Mouse (Mus musculus) kidney, postnatal 36 days (tissue): ENCODE results near the gene Csnk2b.
A peak's percentile ranks its signal among the peaks of the same experiment; 100 is the strongest.

Source experiments
- DNase-seq, 2 experiments: peaks; one replicate each; pipeline ENCODE4 v3.0.0; 2021 to 2022; ENCODE audit warnings: mixed read lengths in 2 of 2

The Csnk2b gene

DNA sequence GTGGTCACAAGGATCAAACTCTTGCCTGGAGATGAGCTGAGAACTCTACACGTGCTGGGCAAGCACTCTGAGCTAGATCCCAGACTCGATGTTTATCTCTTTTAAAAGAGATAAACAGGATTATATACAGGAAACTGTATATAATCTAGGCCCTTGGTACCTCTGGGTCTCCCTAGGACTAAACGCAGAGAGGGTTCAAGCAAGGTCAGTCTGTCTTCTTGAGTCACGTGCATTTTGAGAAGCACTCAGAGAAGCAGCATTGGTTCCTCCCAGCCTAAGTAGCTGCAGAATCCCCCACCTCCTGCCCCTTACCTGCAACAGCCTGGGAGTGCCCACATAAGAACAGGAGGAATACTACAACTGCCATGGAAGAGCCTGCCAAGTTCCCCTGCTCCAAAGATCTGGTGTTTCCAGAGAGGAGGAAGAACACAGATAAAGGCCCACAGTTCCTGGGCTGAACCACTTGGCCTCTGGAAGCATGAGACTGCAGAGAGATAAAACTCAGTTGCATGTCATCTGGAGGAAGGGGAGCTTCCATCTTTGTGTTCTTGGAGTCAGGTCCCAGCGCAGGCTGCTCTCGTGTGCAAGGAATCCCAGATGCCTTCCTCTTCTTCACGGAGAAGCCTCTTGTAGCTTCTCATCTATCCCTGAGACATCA, 36.5 kb downstream of the Csnk2b start, which contains the start of gene Ly6g6f:
Ly6g6f (minus strand) TSS at position 403 of the 658 bp plus-strand sequence.
- no peak for DNase-seq

DNA sequence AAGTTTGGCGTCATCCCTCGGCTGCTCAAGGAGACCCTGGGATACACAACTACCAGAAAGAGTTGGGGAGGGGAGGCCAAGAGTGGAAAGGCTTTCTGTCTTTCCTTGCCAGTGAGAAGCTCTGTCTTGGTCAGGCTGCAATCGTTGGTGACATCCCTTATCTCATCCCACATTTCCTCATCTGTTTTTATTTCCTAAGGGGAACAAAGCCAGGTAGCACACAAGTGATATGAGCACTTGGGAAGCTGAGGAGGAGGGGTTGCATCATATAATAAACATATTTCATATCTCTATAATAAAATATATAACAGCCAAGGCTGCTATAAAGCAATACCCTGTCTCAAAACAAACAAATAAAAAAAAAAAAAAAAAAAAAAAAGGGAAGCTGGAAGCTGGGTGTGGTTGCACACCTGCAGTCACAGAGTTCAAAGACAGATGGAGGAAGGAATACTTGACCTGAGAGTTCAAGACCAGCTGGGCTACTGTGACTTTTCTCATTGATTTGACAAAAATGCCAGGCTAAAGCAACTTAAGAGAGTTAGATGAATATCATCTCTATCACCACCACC, 37.8 kb downstream of the Csnk2b start:
- no peak for DNase-seq

GRCm38 (mm10) chr17:35082841-35083576, 38.8 kb downstream of the Csnk2b start:
- DNase-seq = no peak

DNA sequence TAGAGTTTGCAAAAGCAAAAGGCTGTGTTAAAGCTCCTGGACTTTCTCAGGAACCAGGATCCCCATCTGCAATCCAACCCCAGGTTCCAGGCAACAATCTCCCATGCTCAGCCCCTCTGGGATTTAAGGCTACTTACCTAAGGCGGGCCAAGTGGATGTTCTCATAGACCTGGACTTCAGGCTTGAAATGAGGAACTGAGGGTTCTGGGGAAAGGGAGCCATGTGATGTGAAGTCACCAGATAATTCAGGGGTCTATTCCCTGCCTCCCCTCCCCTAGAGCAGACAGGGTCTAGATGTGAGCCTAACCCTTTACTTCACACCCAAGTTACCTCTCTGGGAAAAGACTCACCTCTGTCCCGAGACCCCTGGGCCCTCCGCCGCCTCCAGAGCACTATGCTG, 41.1 kb downstream of the Csnk2b start:
- no peak for DNase-seq

DNA sequence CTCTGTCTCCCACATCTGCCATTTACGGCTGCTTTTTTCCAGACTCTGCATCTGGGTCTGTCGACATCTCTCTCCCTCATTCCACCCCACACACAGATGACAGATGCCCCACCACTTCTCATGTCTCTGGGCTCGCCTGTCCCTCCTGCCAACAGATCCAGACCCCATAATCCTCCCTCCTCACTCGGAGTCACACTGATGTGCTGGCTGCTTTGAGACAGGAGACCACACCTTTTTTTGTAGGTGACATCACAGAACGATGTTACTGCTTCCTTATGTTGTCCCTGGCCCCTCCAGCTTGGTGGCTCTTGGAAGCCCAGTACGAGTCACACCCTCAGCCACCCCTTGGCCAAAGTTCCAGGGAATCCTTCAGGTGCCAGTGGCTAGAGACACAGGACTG, 41.6 kb downstream of the Csnk2b start:
- DNase-seq = no peak

- DNase-seq = no peak
These were observed 42.1 kb downstream of the Csnk2b start for GRCm38 (mm10) chr17:35079778-35080177.

GRCm38 (mm10) chr17:35077786-35078233, 44.0 kb downstream of the Csnk2b start, which contains the start of gene Ly6g6d:
TSS of gene Ly6g6d (minus strand) at chr17:35078065.
- peak; percentile 77 to 81 for DNase-seq

DNA sequence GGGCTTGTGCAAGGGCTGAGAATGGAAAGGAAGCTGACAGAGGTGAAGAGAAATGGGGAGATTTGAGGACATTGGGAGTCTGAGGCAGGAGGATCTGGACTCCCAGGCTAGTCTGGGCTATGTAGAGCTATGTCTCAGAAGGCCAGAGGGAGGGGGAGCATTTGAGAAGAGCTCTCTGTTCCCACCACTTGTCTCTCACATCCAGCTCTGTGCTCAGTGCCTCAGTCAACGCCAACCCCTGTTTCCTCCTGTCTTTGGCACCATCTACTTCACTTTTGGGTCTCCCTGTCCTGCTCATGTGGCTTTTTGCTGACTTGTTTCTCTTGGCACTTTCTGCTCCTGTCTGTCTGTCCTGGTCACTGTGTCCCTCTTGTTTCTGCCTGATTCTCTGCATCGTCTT, 44.6 kb downstream of the Csnk2b start:
- no peak for DNase-seq

- DNase-seq = no peak
These were observed 45.2 kb downstream of the Csnk2b start, which contains the start of gene Ly6g6e for GRCm38 (mm10) chr17:35076507-35077176. TSS of gene Ly6g6e (plus strand) at chr17:35076902.

GRCm38 (mm10) chr17:35074097-35074496, 47.8 kb downstream of the Csnk2b start:
- no peak for DNase-seq

- DNase-seq = no peak
These were observed 50.4 kb downstream of the Csnk2b start for GRCm38 (mm10) chr17:35071454-35071853.

GRCm38 (mm10) chr17:35070556-35071229, 51.2 kb downstream of the Csnk2b start:
- no peak for DNase-seq

GRCm38 (mm10) chr17:35068213-35068914, 53.5 kb downstream of the Csnk2b start:
- no peak for DNase-seq
